Mouse (Mus musculus): ENCODE data around the gene Tmem158.

Tmem158 gene

DNA sequence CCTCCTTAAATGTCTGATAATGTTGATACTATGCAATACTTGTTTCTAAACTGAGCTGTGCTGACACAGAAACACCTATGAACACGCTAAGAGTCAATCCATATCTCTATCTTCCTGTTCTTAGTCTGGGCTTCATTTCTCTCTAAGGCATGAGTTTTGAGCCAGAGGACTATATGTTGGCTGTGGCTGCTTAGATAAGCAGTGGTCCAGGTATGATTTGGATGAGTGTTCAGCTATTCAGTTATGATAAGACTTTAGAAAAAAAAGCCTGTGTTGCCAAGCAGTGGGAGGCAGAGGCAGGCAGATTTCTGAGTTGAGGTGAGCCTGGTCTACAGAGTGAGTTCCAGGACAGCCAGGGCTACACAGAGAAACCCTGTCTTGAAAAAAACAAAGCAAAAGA, 12.6 kb downstream of the Tmem158 start:
- no peak for DNase-seq (ENCODE audit: low read depth, low spot score)

DNA sequence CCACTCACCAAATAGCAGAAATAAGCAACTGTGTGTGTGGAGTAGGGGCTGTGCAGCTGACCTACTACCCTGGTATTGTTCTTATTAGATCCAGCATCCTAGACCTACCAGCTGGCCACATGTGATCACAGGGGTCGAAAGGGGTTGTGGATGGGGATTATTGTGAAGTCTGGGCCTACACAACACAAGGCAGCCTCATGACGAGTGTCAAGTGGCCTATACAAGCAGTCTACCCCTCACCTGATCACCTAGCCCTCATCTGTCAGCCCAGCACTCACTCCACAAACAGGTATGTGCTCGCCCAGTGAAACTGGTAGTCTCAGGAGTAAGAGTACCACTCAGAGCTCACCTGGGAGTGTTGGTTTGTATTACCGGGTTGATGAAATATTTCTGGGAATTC, 15.4 kb downstream of the Tmem158 start:
- DNase-seq (ENCODE audit: low read depth, low spot score): no peak

DNA sequence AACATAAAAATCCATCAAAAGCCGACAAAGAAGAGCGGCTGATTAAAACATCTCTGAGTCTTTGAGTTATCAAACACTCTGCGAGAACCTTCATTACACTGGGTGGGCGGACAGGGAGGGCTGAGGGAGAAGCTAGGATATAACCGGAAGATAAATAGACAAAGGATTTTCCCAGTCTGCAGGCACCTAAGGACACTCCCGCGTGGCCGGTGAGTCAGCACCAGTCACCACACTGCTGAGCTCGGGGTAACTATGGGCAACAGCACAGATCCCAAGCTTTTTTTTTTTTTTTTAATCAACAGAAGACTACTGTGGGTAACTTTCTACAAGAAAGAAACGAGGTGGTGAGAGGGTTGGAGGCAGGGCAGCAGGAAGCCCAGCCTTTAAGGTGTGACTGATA, 16.6 kb downstream of the Tmem158 start:
- DNase-seq (ENCODE audit: low read depth, low spot score): no peak

DNA sequence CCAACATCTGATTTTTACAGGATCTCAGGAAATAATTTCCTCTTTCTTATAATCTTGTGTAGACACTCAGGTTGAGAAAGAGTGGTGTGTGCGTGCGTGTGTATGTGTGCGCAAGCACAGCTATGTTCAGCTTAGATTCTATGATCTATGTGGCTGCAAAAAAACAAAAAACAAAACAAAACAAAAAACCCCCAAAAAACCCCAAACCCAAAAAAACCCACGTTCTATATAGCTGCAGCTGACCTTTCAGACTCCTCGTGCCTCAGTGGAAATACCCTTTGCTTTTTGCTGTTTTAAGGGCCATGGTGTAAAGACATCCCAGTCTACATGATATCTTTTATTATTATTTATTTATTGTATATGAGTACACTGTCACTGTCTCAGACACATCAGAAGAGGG, 19.4 kb downstream of the Tmem158 start:
- DNase-seq (ENCODE audit: low read depth, low spot score): no peak

- DNase-seq (ENCODE audit: low read depth, low spot score): no peak
Measured at GRCm38 (mm10) chr9:123240751-123241150, 19.8 kb downstream of the Tmem158 start.

- no peak for DNase-seq (ENCODE audit: low read depth, low spot score)
Measured at GRCm38 (mm10) chr9:123240271-123240670, 20.3 kb downstream of the Tmem158 start.

GRCm38 (mm10) chr9:123239651-123240050, 20.9 kb downstream of the Tmem158 start:
- DNase-seq (ENCODE audit: low read depth, low spot score): no peak

DNA sequence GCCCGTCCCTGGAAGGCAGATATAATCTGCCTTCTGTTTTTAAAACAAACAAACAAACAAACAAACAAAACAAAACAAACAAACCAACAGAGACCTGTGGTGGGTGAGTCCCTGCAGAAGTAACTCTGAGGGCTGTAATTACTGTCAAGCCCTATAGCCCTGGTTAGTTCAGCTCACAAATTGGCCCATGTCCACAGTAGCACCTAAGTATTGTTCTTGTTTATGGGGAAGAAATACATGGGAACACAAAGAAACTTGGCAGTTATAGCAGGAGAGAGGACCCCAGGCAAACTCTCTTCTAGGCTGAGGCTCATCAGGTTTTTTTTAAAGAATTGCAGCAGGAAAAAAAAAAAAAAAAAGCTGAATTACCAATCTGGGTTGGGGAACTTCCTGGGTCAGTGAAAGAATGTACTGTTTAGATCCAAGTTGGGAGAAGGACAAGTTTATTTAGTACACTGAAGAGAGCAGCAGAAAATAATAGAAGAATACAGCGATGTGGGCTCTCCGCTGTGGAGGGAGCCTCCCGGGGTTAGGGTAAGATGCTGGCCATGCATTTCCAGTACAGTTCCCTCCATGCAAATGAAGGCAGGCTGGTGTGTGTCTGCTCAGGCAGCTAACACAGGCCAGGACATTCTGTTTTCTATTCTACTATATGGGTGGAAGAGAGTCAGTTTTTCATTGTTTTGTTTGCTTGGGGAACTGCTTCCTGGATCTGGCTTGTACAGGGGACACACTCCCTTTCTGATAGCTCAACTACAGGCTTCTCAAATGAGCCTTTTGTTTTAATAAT, 22.1 kb downstream of the Tmem158 start:
- DNase-seq (ENCODE audit: low read depth, low spot score): no peak

DNA sequence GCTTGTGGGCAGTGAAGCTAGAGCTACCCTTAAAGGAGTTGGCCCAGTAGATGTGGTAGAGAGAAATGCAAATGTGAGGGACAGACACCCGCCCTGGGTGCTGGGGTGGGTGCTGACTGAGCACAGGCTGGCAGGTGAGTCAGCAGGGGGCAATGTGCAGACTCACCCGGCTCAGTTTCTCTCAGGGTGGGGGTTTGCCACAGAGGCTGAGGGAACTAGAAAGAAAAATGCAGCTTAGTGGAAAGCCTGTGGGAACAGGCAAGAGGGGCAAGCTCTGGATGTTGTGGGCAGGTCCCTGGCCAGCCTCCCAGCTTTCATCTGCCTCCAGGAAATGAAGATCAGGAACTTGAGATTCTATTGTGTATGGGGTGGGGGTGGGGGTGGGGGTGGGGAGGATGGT, 22.8 kb downstream of the Tmem158 start:
- no peak for DNase-seq (ENCODE audit: low read depth, low spot score)

- no peak for DNase-seq (ENCODE audit: low read depth, low spot score)
Measured at GRCm38 (mm10) chr9:123235621-123236020, 24.9 kb downstream of the Tmem158 start.

- DNase-seq (ENCODE audit: low read depth, low spot score): no peak
Measured at GRCm38 (mm10) chr9:123229826-123230225, 30.7 kb downstream of the Tmem158 start.

- DNase-seq (ENCODE audit: low read depth, low spot score): no peak
Measured at GRCm38 (mm10) chr9:123228671-123229070, 31.9 kb downstream of the Tmem158 start.

- no peak for DNase-seq (ENCODE audit: low read depth, low spot score)
Measured at GRCm38 (mm10) chr9:123227106-123227750, 33.3 kb downstream of the Tmem158 start.

GRCm38 (mm10) chr9:123224863-123225431, 35.6 kb downstream of the Tmem158 start:
- DNase-seq (ENCODE audit: low read depth, low spot score): no peak

DNA sequence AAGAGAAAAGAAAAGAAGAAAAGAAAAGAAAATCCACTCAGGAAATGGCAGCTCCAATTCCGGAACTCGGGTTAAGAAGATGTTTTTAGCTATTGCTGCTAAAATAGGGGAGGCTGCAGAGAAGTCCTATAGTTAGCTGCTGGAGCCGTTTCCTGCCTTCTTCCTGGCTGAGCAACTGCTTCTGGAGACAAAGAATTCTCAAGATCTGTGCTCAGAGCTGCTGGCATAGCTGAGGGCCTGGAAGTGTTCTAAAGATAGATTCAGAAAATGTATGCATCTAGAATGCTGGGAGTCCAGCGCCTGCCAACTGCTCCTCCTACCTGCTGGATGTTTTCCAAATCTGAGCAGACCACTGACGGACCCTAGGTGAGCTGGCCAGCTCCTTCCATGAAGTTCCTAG, 40.7 kb downstream of the Tmem158 start:
- no peak for DNase-seq (ENCODE audit: low read depth, low spot score)

DNA sequence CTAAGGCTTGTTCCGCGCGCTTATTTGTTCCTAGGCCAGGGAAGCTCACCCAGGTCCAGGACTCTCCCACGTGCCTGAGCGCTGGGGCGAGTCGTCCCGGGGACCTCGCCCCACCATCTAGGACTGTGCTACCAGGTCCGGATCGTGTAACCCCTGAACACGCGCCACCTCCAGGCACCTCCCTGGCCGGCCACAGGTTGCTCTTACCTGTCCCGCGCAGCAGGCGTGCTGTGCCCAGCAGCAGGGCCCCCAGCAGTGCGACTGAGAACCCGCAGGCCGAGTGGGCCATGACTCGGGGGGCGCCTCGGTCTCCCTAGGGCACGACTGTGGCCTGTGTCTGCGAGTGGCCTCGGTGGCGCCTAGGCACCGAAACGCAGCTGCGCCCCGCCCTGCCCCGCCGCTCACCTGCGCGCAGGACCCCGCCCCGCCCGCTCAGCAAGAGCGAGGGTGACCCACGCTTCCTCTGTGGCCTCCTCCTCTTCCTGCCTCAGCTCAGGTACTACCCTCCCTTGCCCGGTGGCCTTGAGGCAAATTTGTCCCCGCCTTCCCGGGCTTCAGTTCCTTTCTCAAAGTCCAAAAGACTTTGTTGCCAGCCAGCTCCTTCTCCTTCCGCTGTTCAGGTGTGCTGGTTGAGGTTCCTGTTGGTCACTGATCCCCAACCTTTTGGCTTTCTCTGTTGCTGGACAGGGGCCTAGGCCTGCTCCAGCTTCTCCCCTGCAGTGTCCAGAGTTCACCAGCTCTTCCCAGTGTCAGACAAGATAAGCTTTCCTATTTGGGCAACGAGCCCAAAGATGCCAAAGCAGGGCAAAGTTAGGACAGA, 44.7 kb downstream of the Tmem158 start, which contains the start of gene Cdcp1:
Gene Cdcp1 (minus strand): TSS at position 418 of the 820 bp plus-strand sequence.
- no peak for DNase-seq (ENCODE audit: low read depth, low spot score)

DNA sequence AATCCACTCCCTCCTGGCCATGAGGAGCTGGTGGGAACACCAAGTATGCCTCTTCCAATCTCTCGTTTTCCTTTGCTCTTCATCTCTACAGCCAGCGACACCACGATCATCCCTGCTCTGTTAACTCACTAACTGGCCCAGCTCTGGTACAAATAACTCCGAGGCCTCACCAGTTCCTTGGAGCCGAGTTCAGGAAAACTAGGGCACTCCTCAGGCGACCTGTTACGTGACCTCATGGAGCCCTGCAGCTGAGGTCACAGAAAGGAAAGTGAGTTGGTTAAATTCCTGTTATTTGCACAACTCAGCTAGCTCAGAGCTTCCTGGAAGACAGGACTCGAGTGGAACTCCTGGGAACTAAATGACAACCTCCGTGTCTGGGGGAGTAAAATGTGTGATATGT, 47.2 kb downstream of the Tmem158 start:
- DNase-seq (ENCODE audit: low read depth, low spot score): no peak
